Mouse (Mus musculus) heart, adult 8-10 months (tissue): ENCODE results near the gene Lmbr1. TPM values are rescaled to one million over a fixed set of nuclear protein-coding genes. Genes with fewer than 3 reads are reported as not detected.
A peak's percentile ranks its signal among the peaks of the same experiment; 100 is the strongest.
"Not testable (repeated sequence)": the region's sequence is repeated elsewhere in the genome, so short reads cannot be mapped to it uniquely, and the experiment has no call there.

Source experiments
- DNase-seq: peaks from one replicate; pipeline ENCODE4 v3.0.0; 2022; ENCODE audit warnings: low spot score
- total RNA-seq, 4 experiments: library from RNA; stranded (reverse); gene quantifications; 2 replicates each; pipeline ENCODE4 v1.2.4; 2022

The Lmbr1 gene
- total RNA-seq, result 10 to 100 TPM; 10.7 to 18.2 (median 12.4) TPM

DNA sequence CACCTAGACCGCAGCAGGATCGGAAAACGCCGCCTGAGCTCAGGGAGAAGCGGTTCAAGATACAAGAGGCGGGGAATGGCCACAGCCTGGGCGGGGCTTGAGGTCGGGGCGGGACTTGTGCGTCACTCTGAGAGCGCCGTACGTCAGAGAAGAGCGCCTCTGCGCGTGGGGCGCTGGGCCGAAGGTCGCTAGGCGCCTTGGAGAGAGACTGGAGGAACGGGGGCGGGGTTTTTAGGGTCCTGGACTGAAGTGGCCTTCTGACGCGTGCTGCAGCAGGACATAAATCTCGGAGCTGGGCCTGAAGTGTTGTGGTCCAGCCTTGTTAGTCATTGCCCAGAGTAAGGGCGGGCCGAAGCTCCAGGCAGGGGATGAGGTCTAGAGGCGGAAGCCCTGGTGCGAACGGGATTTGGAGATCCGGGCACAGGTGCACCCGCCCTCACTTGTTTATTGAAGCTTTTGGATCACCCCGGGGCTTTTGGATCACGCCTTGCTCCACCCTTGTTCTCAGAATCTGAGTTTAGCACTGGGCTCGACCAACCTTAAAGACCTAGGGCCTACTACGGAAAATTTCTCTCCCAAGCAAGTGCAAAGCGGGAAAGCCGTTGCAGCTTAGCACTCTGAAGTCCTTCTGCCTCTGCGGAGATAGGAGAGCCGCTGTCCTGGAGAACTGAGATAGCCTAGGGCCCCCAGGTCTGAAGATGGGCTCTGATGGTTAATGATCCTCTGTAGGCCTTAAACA lies at the start of gene Lmbr1:
Gene Lmbr1, minus strand, starts transcription at position 93 of the 739 bp plus-strand sequence.
- DNase-seq, result peak; percentile 91

DNA sequence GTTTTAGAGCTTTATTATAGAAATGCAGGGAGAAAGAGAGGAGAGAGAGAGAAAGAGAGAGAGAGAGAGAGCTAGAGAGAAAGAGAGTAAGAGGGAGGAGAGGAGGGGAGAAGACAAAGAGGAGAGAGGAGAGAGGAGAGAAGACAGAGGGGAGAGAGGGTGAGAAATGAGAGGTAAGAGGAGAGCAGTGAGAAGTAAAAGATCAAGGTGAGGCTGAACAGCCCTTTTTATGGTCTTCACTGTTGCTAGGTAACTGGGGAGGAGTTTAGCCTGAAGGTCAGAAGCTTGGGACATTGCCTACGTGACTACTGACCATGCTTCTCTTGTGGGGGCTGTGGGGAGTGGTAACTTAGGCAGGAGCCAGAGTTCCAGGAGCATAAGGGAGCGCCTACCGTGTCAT lies 45.1 kb upstream of the Lmbr1 start:
- not testable (repeated sequence) for DNase-seq

DNA sequence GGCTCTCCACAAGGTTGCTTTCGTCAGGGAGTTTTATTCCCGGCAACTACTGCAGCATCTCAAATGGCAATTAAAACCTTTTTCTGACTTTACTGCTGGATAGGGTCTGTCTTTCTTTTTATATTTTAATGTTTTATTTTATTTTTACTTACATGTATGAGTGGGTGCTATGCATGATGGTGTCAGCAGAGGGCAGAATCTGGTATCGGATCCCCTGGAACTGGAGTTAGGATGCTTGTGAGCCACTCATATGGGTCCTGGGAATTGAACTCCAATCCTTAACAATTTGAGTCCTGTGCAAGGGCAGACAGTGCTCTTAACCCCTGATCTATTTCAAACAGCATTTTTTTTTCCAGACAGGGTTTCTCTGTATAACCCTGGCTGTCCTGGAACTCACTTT lies 34.9 kb upstream of the Lmbr1 start:
- no peak for DNase-seq

GRCm38 (mm10) chr5:29410854-29411253 lies 32.7 kb upstream of the Lmbr1 start:
- no peak for DNase-seq

DNA sequence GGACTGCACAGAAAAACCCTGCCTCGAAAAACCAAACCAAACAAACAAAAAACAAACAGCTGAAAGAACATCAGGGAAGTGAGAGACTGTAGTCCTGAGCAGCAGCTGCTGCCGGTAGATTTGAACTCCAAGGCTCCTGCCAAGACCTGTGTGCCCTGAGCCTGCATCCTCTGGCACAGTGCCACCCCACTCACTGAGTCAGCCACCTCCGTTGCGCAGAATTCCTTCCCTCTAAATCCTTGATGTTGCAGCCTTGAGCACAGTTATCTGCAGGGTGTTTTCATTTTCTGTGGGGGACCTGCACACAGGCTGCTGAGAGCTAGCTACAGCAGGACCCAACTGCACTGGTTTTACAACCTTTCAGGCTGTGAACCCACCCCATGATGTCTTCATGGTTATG lies 20.2 kb upstream of the Lmbr1 start:
- no peak for DNase-seq

DNA sequence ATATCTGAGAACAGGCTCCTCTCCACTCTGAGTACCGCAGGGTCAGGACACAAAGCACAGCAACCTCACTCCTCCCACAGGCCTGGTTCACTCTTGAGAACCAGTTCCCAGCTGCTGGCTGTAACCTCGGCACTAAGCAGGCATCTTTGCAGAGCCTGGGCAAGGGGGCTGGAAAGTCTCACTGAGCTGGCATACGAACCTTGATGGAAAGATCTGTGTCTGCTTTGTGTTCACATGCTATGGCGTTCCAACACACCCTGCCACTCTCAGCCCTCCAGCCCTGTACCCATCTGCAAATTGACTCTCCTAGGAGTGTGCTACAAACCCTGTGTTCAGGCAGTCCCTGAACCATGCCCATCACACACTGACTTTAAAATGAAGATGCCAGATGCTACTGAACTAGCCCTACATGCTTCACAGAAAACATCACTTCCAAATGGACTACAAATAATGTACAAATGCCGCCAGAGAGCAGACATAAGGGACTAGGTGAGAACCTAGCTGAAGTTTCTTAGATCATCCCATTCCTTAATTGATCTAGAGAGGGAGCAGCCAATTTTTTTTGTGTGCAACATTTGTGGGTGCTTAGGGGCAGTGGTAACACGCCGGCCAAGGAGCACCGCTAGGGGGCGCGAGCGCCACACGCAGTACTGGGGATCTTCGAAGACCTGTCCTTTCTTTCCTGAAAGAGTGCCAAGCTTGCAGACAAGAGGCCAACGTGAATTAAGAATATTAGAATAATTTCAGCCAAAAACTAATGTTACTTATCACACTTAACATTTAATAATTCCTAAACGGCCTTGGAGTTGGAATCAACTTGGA lies 11.0 kb upstream of the Lmbr1 start:
- peak; percentile 82 for DNase-seq

DNA sequence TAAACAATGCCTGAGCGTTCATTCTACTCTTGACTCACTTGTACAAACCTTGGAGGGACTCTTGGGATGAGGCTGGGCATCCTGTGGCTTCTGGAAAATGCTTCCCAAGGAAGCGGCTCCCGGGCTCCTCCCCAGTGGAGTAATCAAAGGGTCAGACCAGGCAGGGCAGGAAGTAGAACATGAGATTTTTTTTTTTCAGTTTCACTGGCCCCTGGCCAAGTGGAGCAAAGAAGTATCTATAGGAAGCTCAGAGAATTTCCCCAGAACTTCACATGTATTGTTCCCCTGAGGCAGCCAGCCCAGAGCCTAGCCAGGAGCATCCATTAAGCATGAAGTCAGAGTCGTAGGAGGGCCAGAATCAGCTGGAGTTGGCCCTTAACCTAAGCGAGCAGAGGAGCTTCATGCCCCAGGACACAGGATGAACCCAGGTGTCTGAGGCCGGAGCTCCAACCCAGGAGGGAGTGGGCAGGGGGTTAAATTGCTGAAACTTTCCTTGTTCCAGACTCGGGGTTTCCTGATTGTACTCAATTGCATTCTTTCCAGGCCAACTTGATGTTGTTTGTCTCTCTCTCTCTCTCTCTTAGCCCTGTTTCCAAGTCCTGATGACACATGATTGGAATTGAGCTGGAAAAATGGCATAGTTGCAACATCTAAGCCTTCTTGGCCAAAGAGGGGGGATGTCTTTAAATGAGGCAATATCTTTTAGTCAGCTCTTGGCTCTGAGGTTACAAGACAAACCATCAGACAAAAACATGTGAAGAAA lies 10.2 kb upstream of the Lmbr1 start:
- peak; percentile 58 for DNase-seq

DNA sequence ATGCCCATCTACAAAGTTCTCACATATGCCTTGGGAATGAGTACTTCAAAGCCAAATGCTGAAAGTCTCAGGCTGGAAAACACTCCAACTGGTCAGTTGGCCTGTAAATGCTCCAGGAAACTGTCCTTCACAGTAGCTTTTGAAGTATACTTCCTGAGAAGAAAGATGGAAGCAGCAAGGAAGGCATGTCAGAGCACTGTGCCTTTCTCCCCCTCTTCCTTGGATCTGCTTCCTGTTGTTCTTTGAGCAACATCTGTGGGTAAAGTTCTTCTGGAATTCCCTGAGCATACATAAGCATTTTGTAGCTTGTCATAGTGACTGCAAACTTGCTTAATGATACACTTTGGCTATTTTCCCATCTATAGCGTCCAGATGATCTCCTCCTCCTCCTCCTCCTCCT lies 9.4 kb upstream of the Lmbr1 start:
- peak; percentile 8 for DNase-seq

DNA sequence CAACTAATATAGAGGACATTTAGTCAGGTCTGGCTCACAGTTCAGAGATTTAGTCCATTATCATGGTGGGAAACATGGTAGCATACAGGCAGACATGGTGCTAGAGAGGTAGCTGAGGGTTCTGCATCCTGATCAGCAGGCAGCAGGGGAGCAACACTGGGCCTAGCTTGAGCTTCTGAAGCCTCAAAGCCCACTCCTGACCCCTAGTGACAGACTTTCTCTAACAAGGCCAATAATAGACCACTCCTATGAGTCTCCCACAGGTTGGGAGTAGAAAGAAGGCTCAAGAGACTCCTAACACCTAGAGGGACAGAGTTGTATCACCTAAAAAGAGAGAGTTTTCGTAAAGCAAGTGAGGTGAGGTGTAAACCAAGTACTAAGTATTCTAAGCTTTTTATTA lies 4.6 kb upstream of the Lmbr1 start:
- no peak for DNase-seq

GRCm38 (mm10) chr5:29380091-29380490 lies 1.9 kb upstream of the Lmbr1 start:
- DNase-seq, result no peak

- no peak for DNase-seq
Measured at GRCm38 (mm10) chr5:29377590-29378297, 446 bp downstream of the Lmbr1 start.

GRCm38 (mm10) chr5:29363511-29363910 lies 14.7 kb downstream of the Lmbr1 start:
- peak; percentile 25 for DNase-seq

DNA sequence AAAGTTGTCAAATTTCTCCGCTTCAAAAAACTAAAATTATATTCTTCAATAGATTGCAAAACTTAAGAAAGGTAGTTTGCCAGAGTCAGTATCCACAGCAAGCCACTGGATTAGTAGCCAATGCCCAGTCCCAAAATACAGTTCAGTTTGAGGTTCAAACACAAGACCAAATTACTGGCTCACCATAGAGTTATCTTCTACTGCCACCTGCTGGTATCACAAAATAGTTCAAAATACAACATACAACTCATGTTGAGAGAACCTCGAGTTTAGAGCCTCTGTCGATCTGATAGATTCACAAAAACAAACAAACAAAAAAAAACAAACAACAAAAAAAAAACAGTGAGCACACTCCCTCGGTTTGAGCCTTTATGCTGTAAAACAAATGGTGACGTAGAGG lies 42.4 kb downstream of the Lmbr1 start:
- DNase-seq, result peak; percentile 29

GRCm38 (mm10) chr5:29322503-29322902 lies 55.7 kb downstream of the Lmbr1 start:
- DNase-seq, result no peak

DNA sequence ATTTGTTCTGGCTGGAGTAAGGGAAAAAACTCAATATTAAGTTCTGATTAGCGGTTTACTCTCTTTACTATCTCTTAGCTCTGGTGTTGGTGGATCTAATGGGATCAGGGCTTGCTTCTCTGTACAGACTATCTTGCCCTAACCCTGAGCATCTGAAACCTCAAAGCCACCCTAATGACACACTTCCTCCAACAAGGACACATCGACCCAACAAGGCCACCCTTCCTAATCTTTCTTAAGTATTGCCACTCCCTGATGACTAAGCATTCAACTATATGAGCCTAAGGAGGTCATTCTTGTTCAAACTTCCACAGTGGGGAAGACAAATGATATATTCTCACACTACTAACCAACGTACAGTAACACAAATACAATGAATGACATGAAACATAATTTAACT lies 69.0 kb downstream of the Lmbr1 start:
- no peak for DNase-seq

GRCm38 (mm10) chr5:29293194-29293593 lies 85.0 kb downstream of the Lmbr1 start:
- peak; percentile 30 for DNase-seq

DNA sequence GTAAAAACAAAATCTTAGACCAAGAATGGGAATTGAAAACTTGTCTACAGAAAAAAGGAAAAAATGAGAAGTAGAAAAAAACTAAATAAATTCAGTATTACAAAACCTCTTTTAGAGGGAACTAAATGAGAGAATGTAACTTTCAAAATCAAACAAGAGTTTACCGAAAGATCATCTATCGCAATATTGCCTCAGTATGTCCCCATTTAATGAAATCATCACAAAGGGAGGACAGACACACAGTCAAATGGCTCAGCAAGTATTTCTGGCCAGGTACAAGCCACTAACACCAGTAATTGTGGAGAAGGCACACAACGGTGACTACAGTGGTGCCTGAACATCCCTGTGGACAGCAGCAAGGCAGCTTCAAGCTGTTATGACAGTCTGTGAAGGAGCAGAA lies 88.1 kb downstream of the Lmbr1 start:
- DNase-seq, result no peak

DNA sequence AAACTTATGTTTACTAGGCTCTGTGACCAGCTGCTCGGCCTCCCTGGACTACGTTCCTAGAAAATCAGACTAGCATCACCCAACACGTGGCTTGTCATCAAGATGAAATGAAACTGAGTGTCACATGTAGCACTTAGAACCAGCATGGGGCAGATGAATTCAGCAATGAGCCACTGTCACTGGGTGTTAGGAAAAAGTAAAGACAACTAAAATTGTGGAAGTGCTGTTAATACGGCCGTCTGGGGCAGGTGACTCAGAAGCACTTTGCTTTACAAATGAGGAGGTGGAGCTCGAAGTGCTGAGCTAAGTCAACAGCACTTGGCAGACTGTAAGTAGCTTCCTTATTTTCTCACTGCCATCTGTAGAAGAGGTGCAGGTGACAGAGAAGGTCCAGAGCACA lies 88.5 kb downstream of the Lmbr1 start:
- DNase-seq, result no peak

- no peak for DNase-seq
Measured at GRCm38 (mm10) chr5:29281081-29281480, 97.1 kb downstream of the Lmbr1 start.

DNA sequence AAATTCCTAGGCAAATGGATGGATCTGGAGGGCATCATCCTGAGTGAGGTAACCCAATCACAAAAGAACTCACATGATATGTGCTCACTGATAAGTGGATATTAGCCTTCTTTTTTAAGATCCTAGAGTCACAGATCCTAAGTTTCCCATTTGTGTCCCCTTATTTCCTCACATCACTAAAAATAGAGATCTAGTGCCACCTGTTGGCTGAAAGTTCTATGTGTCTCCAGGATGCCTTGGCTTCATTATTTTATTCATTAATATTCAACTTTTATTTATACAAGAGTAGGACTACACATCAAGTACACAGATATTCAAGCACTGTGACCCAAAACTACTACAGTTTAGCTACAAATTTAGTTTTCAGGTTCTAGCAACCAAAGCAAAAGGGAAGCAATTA lies 103.4 kb downstream of the Lmbr1 start:
- DNase-seq, result no peak

DNA sequence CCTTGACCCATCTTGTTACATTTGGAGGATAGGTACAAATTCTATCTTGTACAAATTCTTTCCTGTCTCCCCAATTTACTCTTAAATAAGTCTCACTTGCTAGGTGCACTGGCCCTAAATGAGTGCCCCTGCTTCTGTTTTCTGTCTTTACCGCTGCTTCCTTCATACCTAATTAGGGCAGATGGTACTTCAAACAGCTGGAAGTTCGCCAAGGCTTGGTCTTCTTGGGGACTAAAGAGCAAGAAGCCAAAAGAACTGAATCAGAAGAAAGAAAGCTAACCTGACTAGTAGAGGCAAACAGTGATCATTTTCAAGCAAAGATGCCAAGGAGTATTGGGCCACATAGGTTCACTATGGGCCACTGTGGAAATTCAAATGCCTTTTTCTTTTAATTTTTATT lies 104.8 kb downstream of the Lmbr1 start:
- no peak for DNase-seq

DNA sequence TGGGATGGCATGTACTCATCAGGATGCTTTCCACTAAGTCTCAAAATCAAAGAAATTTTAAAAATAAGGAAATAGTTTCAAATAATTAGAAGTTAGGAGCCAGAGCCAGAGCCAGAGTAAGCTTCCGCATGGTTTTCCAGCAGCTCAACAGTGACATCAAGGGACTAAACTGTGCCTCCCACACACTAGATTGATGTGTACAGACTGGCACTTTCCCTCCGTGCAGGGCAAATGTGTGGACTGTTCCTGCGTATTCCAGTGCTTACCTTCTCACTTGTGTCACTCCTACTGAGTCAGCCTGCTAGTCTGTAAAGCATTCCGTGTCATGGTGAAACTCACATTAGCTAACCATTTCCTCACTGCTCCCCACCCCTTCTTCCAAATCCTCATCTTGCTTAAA lies 107.3 kb downstream of the Lmbr1 start:
- no peak for DNase-seq
